Mouse (Mus musculus): ENCODE results near the gene Litaf.

- peak; percentile 88 for TF ChIP-seq CTCF (IDR thresholded peaks at IDR 0.05; ENCODE audit: low read depth, low read length)
- no peak for TF ChIP-seq POLR2A (IDR thresholded peaks at IDR 0.05; ENCODE audit: borderline replicate concordance, low read depth, low read length)
Measured at GRCm38 (mm10) chr16:11035790-11036431, 30.0 kb downstream of the Litaf start.

Measured in bone marrow macrophage, adult 2 months (primary cell).